Mouse (Mus musculus) forebrain, embryonic 10.5 days (tissue): ENCODE measurements around the gene Fxyd5. TPM values are rescaled to one million over a fixed set of nuclear protein-coding genes. Genes with fewer than 3 reads are reported as not detected.

Experiments used
- DNase-seq: peaks from one replicate; pipeline ENCODE4 v3.0.0-alpha.2; 2017; ENCODE audit warnings: low spot score; ENCODE audit errors: extremely low spot score
- H3K27ac ChIP-seq: fragments of 300-500 bp; sonication (generic); 2 replicates; pipeline ENCODE4 v1.5.1; 2016; ENCODE audit warnings: mild to moderate bottlenecking
- H3K27me3 ChIP-seq: fragments of 300-500 bp; sonication (generic); 2 replicates; pipeline ENCODE4 v1.6.1; 2016; ENCODE audit warnings: mild to moderate bottlenecking; ENCODE audit not compliant: poor library complexity, severe bottlenecking
- H3K36me3 ChIP-seq: fragments of 300-500 bp; sonication (generic); replicated peaks from 2 replicates; pipeline ENCODE4 v1.6.1; 2016; ENCODE audit warnings: mild to moderate bottlenecking, moderate library complexity
- H3K4me1 ChIP-seq: fragments of 300-500 bp; sonication (generic); 2 replicates; pipeline ENCODE4 v1.6.1; 2016
- H3K4me3 ChIP-seq: fragments of 300-500 bp; sonication (generic); 2 replicates; pipeline ENCODE4 v1.5.1; 2016; ENCODE audit warnings: mild to moderate bottlenecking, moderate library complexity
- H3K9me3 ChIP-seq: fragments of 300-500 bp; sonication (generic); 2 replicates; pipeline ENCODE4 v1.6.1; 2016; ENCODE audit warnings: mild to moderate bottlenecking, moderate library complexity
- WGBS: fragments of 180-500 bp; shearing (Covaris S2); methylation state at CpG from one replicate; pipeline ENCODE4 v1.1.7; 2016; 5-methylcytosine and 5-hydroxymethylcytosine counted together
- microRNA-seq: library from miRNA; unstranded; fragments of <30 nt; microRNA quantifications from one replicate; pipeline ENCODE4, GENCODE M21; 2017
- polyA plus RNA-seq: library from polyadenylated mRNA; unstranded; fragments of >200 nt; fragmentation: Nextera tagmentation; extraction: Ambion mirVana; gene quantifications from 2 replicates; pipeline ENCODE4 v1.2.1, GENCODE M21; 2016

Fxyd5 gene
- polyA plus RNA-seq, 1 experiment from 2014 or later = 10.2 TPM

GRCm38 (mm10) chr7:30988519-30989162, 53.6 kb downstream of the Fxyd5 start:
- DNase-seq = no peak
- Histone ChIP-seq H3K27ac (no peak overlapping the region), H3K27me3 (no peaks in the 10 kb centered on the region), H3K4me1 (no peaks in the 10 kb centered on the region), H3K36me3 (no peaks in the 10 kb centered on the region), H3K4me3 (no peak overlapping the region), H3K9me3 (no peaks in the 10 kb centered on the region)
- WGBS = 85% methylated on average over 4 of the region's 4 CpGs

- WGBS = 87% methylated on average over 9 of the region's 9 CpGs
- Histone ChIP-seq H3K9me3 (no peaks in the 10 kb centered on the region), H3K4me1 (no peaks in the 10 kb centered on the region), H3K27ac (no peak overlapping the region), H3K36me3 (no peaks in the 10 kb centered on the region), H3K4me3 (no peak overlapping the region), H3K27me3 (no peaks in the 10 kb centered on the region)
- no peak for DNase-seq
These were observed 56.9 kb downstream of the Fxyd5 start for GRCm38 (mm10) chr7:30985357-30985756.

Small RNA genes within 50 kb of the gene (microRNA-seq; reads per million reads assigned to microRNA genes)
- not detected for gene Mir7050

Other genes starting within 250 kb of the Fxyd5 start
- not detected in 2 replicates for gene Ffar2, start 218.7 kb downstream of the Fxyd5 start, polyA plus RNA-seq
- gene Ffar3, start 186.3 kb downstream of the Fxyd5 start, polyA plus RNA-seq = not detected in 2 replicates
- not detected in 2 replicates for gene Ffar1, start 180.9 kb downstream of the Fxyd5 start, polyA plus RNA-seq
- gene Cd22, start 162.1 kb downstream of the Fxyd5 start, polyA plus RNA-seq = not detected in 2 replicates
- gene Mag, start 127.6 kb downstream of the Fxyd5 start, polyA plus RNA-seq = 0.35 and 0.38 TPM in 2 replicates
- not detected in 2 replicates for gene Hamp2, start 117.8 kb downstream of the Fxyd5 start, polyA plus RNA-seq
- gene Hamp, start 98.4 kb downstream of the Fxyd5 start, polyA plus RNA-seq = not detected in 2 replicates
- gene Usf2, start 85.7 kb downstream of the Fxyd5 start, polyA plus RNA-seq = 24.1 and 25.6 TPM in 2 replicates
- 41.9 and 45.9 TPM in 2 replicates for gene Lsr, start 69.0 kb downstream of the Fxyd5 start, polyA plus RNA-seq
- 2.1 and 2.3 TPM in 2 replicates for gene Fam187b, start 68.7 kb downstream of the Fxyd5 start, polyA plus RNA-seq
- gene Fxyd7, start 9.0 kb upstream of the Fxyd5 start, polyA plus RNA-seq = 0.36 and 1.1 TPM in 2 replicates
- gene Fxyd1, start 14.7 kb upstream of the Fxyd5 start, polyA plus RNA-seq = 2.2 and 2.5 TPM in 2 replicates
- 0.58 and 0.68 TPM in 2 replicates for gene Lgi4, start 16.9 kb upstream of the Fxyd5 start, polyA plus RNA-seq
- 1.9 and 2.8 TPM in 2 replicates for gene Fxyd3, start 34.2 kb upstream of the Fxyd5 start, polyA plus RNA-seq
- gene Hpn, start 72.8 kb upstream of the Fxyd5 start, polyA plus RNA-seq = 1.4 and 1.9 TPM in 2 replicates
- 0.25 and 0.55 TPM in 2 replicates for gene Scn1b, start 84.5 kb upstream of the Fxyd5 start, polyA plus RNA-seq
- gene Gramd1a, start 113.4 kb upstream of the Fxyd5 start, polyA plus RNA-seq = 74.5 and 79.7 TPM in 2 replicates
- not detected in 2 replicates for gene Scgb2b2, start 248.0 kb upstream of the Fxyd5 start, polyA plus RNA-seq
- not detected in 2 replicates for gene Scgb1b2, start 249.3 kb upstream of the Fxyd5 start, polyA plus RNA-seq